Mouse (Mus musculus) olfactory bulb, adult 2 months (tissue): ENCODE results near the gene Ppp2r5e. TPM values are rescaled to one million over a fixed set of nuclear protein-coding genes. Genes with fewer than 3 reads are reported as not detected.

Source experiments
- H3K27ac ChIP-seq: fragments of 200-500 bp; 2 replicates; pipeline ENCODE4 v1.5.1; 2012; ENCODE audit warnings: low read depth, low read length; ENCODE audit not compliant: insufficient read depth
- H3K4me1 ChIP-seq: fragments of 200-500 bp; 2 replicates; pipeline ENCODE4 v1.6.1; 2012; ENCODE audit warnings: low read length; ENCODE audit not compliant: control insufficient read depth, insufficient read depth
- H3K4me3 ChIP-seq: fragments of 200-500 bp; 2 replicates; pipeline ENCODE4 v1.5.1; 2012; ENCODE audit warnings: mild to moderate bottlenecking, low read depth, low read length, moderate library complexity; ENCODE audit not compliant: insufficient read depth
- CTCF ChIP-seq: fragments of 200-500 bp; IDR thresholded peaks from 2 replicates; pipeline ENCODE4 v1.5.1; 2012; ENCODE audit warnings: low read depth, mild to moderate bottlenecking, low read length, moderate library complexity; ENCODE audit not compliant: insufficient read depth
- POLR2A ChIP-seq: fragments of 200-500 bp; IDR thresholded peaks from 2 replicates; pipeline ENCODE4 v1.6.1; 2012; ENCODE audit warnings: mild to moderate bottlenecking, low read depth, low read length, moderate library complexity; ENCODE audit not compliant: insufficient read depth
- WGBS: fragments of 180-500 bp; shearing (Covaris S2); methylation state at CpG from one replicate; pipeline ENCODE4 v1.1.7; 2018; 5-methylcytosine and 5-hydroxymethylcytosine counted together
- polyA plus RNA-seq: library from polyadenylated mRNA; stranded (reverse); fragments of >200 nt; gene quantifications from 2 replicates; pipeline ENCODE4 v1.2.4, GENCODE M21; 2012; ENCODE audit warnings: low replicate concordance; ENCODE audit not compliant: missing spikeins, insufficient read depth, insufficient read length

The Ppp2r5e gene
- polyA plus RNA-seq, 1 experiment, result 553 TPM

- no peak for TF ChIP-seq CTCF
- no peak for TF ChIP-seq POLR2A
- WGBS, result 98% methylated on average over 1 of the region's 1 CpGs
- Histone ChIP-seq H3K4me1 (peaks cover 6% of the 10 kb centered on the region; the same call in 1 of the 2 replicates), H3K4me3 (no peak overlapping the region), H3K27ac (no peak overlapping the region)
Measured at GRCm38 (mm10) chr12:75562996-75563618, 32.9 kb downstream of the Ppp2r5e start.

GRCm38 (mm10) chr12:75560681-75561387 is 35.2 kb downstream of the Ppp2r5e start:
- WGBS, result 88% methylated on average over 4 of the region's 4 CpGs

GRCm38 (mm10) chr12:75559196-75559595 is 36.8 kb downstream of the Ppp2r5e start:
- peaks cover 4% of the 10 kb centered on the region; the same call in 1 of the 2 replicates for H3K4me1 ChIP-seq

More at GRCm38 (mm10) chr12:75560681-75561387, 35.2 kb downstream of the Ppp2r5e start:
- Histone ChIP-seq H3K27ac (no peak overlapping the region), H3K4me1 (peaks cover 7% of the 10 kb centered on the region; the same call in 1 of the 2 replicates), H3K4me3 (no peak overlapping the region)
- TF ChIP-seq POLR2A (no peak), CTCF (no peak)

GRCm38 (mm10) chr12:75557813-75558212 is 38.2 kb downstream of the Ppp2r5e start:
- TF ChIP-seq POLR2A (no peak), CTCF (no peak)
- peaks cover 4% of the 10 kb centered on the region; the same call in 1 of the 2 replicates for H3K4me1 ChIP-seq
- H3K27ac ChIP-seq, result no peak overlapping the region
- H3K4me3 ChIP-seq, result no peak overlapping the region
- 41% methylated on average over 2 of the region's 2 CpGs for WGBS

More at GRCm38 (mm10) chr12:75559196-75559595, 36.8 kb downstream of the Ppp2r5e start:
- TF ChIP-seq CTCF (no peak), POLR2A (no peak)
- no peak overlapping the region for H3K27ac ChIP-seq
- no peak overlapping the region for H3K4me3 ChIP-seq
- WGBS, result 53% methylated on average over 2 of the region's 2 CpGs

GRCm38 (mm10) chr12:75555032-75555431 is 41.0 kb downstream of the Ppp2r5e start:
- no peak for TF ChIP-seq CTCF
- no peak for TF ChIP-seq POLR2A
- H3K27ac ChIP-seq, result no peak overlapping the region
- peaks cover 4% of the 10 kb centered on the region; the same call in 1 of the 2 replicates for H3K4me1 ChIP-seq
- WGBS, result 49% methylated on average over 3 of the region's 3 CpGs
- H3K4me3 ChIP-seq, result no peak overlapping the region

- peaks cover 6% of the 10 kb centered on the region; the same call in 1 of the 2 replicates for H3K4me1 ChIP-seq
- no peak for TF ChIP-seq POLR2A
- no peak for TF ChIP-seq CTCF
- H3K4me3 ChIP-seq, result no peak overlapping the region
- H3K27ac ChIP-seq, result no peak overlapping the region
- 76% methylated on average over 3 of the region's 3 CpGs for WGBS
Measured at GRCm38 (mm10) chr12:75552296-75552695, 43.7 kb downstream of the Ppp2r5e start.

GRCm38 (mm10) chr12:75551671-75552070 is 44.4 kb downstream of the Ppp2r5e start:
- TF ChIP-seq CTCF (no peak), POLR2A (no peak)
- Histone ChIP-seq H3K27ac (no peak overlapping the region), H3K4me3 (no peak overlapping the region), H3K4me1 (peaks cover 6% of the 10 kb centered on the region; the same call in 1 of the 2 replicates)
- 87% methylated on average over 5 of the region's 5 CpGs for WGBS

GRCm38 (mm10) chr12:75548999-75549398 is 47.0 kb downstream of the Ppp2r5e start:
- WGBS, result 64% methylated on average over 9 of the region's 9 CpGs
- H3K27ac ChIP-seq, result no peak overlapping the region
- H3K4me3 ChIP-seq, result no peak overlapping the region
- TF ChIP-seq POLR2A (no peak), CTCF (no peak)
- H3K4me1 ChIP-seq, result peaks cover 6% of the 10 kb centered on the region; the same call in 1 of the 2 replicates

- Histone ChIP-seq H3K4me3 (no peak overlapping the region), H3K27ac (no peak overlapping the region), H3K4me1 (peaks cover 6% of the 10 kb centered on the region; the same call in 1 of the 2 replicates)
- WGBS, result 92% methylated on average over 3 of the region's 3 CpGs
- TF ChIP-seq POLR2A (no peak), CTCF (no peak)
Measured at GRCm38 (mm10) chr12:75547174-75547573, 48.9 kb downstream of the Ppp2r5e start.
